Mouse (Mus musculus): ENCODE results near the gene Ipo4. TPM values are rescaled to one million over a fixed set of nuclear protein-coding genes. Genes with fewer than 3 reads are reported as not detected.
A peak's percentile ranks its signal among the peaks of the same experiment; 100 is the strongest.

Gene Ipo4
- total and polyA plus RNA-seq, 2 experiments from 2014 or later = 104 to 122 TPM

GRCm38 (mm10) chr14:55671833-55672740, 36.3 kb upstream of the Ipo4 start, which contains the start of the genes Gmpr2 and Nedd8:
Gene Gmpr2 (plus strand): TSS chr14:55671941.
Gene Nedd8 (minus strand): TSS chr14:55672124.
- Histone ChIP-seq H3K4me3 (ENCODE audit: low read depth, low read length) (peak within 1 kb of the TSS; percentile 58), H3K4me2 (ENCODE audit: low read depth, low read length, poor library complexity, severe bottlenecking) (peak within 1 kb of the TSS; percentile 81), H3K9me3 (ENCODE audit: low read length) (no peaks in the 10 kb centered on the region), H3K36me3 (ENCODE audit: insufficient read depth, low read length) (peaks cover 13% of the 10 kb centered on the region; the same call in 1 of the 2 replicates), H3K4me1 (ENCODE audit: insufficient read depth, low read length) (no peaks in the 10 kb centered on the region; the same call in 1 of the 2 replicates), H3K27me3 (ENCODE audit: insufficient read depth, low read length) (no peaks in the 10 kb centered on the region), H3K9ac (replicated peaks; ENCODE audit: low read length, poor library complexity, severe bottlenecking) (peak within 1 kb of the TSS; percentile 90), H3K27ac (ENCODE audit: low read depth, low read length) (peak within 1 kb of the TSS; percentile 94)
- ATAC-seq (ENCODE audit: low FRiP score) (peak; percentile 95), DNase-seq (ENCODE audit: low spot score) (peak; percentile 98)
- 1% methylated on average over 38 of the region's 38 CpGs for WGBS
- TF ChIP-seq CTCF (IDR thresholded peaks at IDR 0.05) = no peak

GRCm38 (mm10) chr14:55671486-55671832, 35.7 kb upstream of the Ipo4 start:
- ATAC-seq (ENCODE audit: low FRiP score) (peak; percentile 61), DNase-seq (ENCODE audit: low spot score) (peak; percentile 53)
- 0% methylated on average over 12 of the region's 12 CpGs for WGBS
- Histone ChIP-seq H3K4me3 (ENCODE audit: low read depth, low read length) (peak overlapping the region; percentile 58), H3K4me1 (ENCODE audit: insufficient read depth, low read length) (no peaks in the 10 kb centered on the region; the same call in 1 of the 2 replicates), H3K36me3 (ENCODE audit: insufficient read depth, low read length) (peaks cover 11% of the 10 kb centered on the region; the same call in 1 of the 2 replicates), H3K9ac (replicated peaks; ENCODE audit: low read length, poor library complexity, severe bottlenecking) (peak overlapping the region; percentile 90), H3K9me3 (ENCODE audit: low read length) (no peaks in the 10 kb centered on the region), H3K27me3 (ENCODE audit: insufficient read depth, low read length) (no peaks in the 10 kb centered on the region), H3K27ac (ENCODE audit: low read depth, low read length) (peak overlapping the region; percentile 94), H3K4me2 (ENCODE audit: low read depth, low read length, poor library complexity, severe bottlenecking) (peak overlapping the region; percentile 81)
- peak; percentile 24 for TF ChIP-seq CTCF (IDR thresholded peaks at IDR 0.05)

GRCm38 (mm10) chr14:55660636-55661035, 24.9 kb upstream of the Ipo4 start:
- H3K27ac ChIP-seq (ENCODE audit: low read depth, low read length) = no peak overlapping the region
- no peaks in the 10 kb centered on the region for H3K9me3 ChIP-seq (ENCODE audit: low read length)
- no peaks in the 10 kb centered on the region for H3K4me1 ChIP-seq (ENCODE audit: insufficient read depth, low read length)
- ATAC-seq (ENCODE audit: low FRiP score) = no peak
- H3K36me3 ChIP-seq (ENCODE audit: insufficient read depth, low read length) = peaks cover 17% of the 10 kb centered on the region; the same call in 1 of the 2 replicates
- TF ChIP-seq CTCF (IDR thresholded peaks at IDR 0.05) = no peak
- WGBS = 32% methylated on average over 2 of the region's 2 CpGs
- peak overlapping the region; percentile 67 for H3K4me2 ChIP-seq (ENCODE audit: low read depth, low read length, poor library complexity, severe bottlenecking)
- peak overlapping the region; percentile 66; the same call in 1 of the 2 replicates for H3K4me3 ChIP-seq (ENCODE audit: low read depth, low read length)
- no peak for DNase-seq (ENCODE audit: low spot score)
- H3K27me3 ChIP-seq (ENCODE audit: insufficient read depth, low read length) = no peaks in the 10 kb centered on the region
- no peak overlapping the region for H3K9ac ChIP-seq (replicated peaks; ENCODE audit: low read length, poor library complexity, severe bottlenecking)

- Histone ChIP-seq H3K9ac (replicated peaks; ENCODE audit: low read length, poor library complexity, severe bottlenecking) (peak within 1 kb of the TSS; percentile 74), H3K4me1 (ENCODE audit: insufficient read depth, low read length) (no peaks in the 10 kb centered on the region), H3K4me2 (ENCODE audit: low read depth, low read length, poor library complexity, severe bottlenecking) (peak within 1 kb of the TSS; percentile 67), H3K9me3 (ENCODE audit: low read length) (no peaks in the 10 kb centered on the region), H3K36me3 (ENCODE audit: insufficient read depth, low read length) (peaks cover 17% of the 10 kb centered on the region; the same call in 1 of the 2 replicates), H3K4me3 (ENCODE audit: low read depth, low read length) (peak within 1 kb of the TSS; percentile 66), H3K27me3 (ENCODE audit: insufficient read depth, low read length) (no peaks in the 10 kb centered on the region), H3K27ac (ENCODE audit: low read depth, low read length) (peak within 1 kb of the TSS; percentile 80)
- WGBS = under 1% methylated on average over 39 of the region's 39 CpGs
- peak; percentile 72 for TF ChIP-seq CTCF (IDR thresholded peaks at IDR 0.05)
- DNase-seq (ENCODE audit: low spot score) = peak; percentile 95
- ATAC-seq (ENCODE audit: low FRiP score) = peak; percentile 94
Measured at GRCm38 (mm10) chr14:55659960-55660573, 24.3 kb upstream of the Ipo4 start, which contains the start of gene Mdp1. Gene Mdp1 (minus strand): TSS chr14:55660508.

GRCm38 (mm10) chr14:55658011-55658410, 22.3 kb upstream of the Ipo4 start:
- no peak overlapping the region for H3K4me2 ChIP-seq (ENCODE audit: low read depth, low read length, poor library complexity, severe bottlenecking)
- H3K27me3 ChIP-seq (ENCODE audit: insufficient read depth, low read length) = no peaks in the 10 kb centered on the region

More at GRCm38 (mm10) chr14:55658011-55658410, 22.3 kb upstream of the Ipo4 start:
- WGBS = 94% methylated on average over 5 of the region's 5 CpGs
- no peak for ATAC-seq (ENCODE audit: low FRiP score)
- Histone ChIP-seq H3K27ac (ENCODE audit: low read depth, low read length) (no peak overlapping the region), H3K4me3 (ENCODE audit: low read depth, low read length) (no peak overlapping the region), H3K4me1 (ENCODE audit: insufficient read depth, low read length) (no peaks in the 10 kb centered on the region), H3K9me3 (ENCODE audit: low read length) (no peaks in the 10 kb centered on the region), H3K36me3 (ENCODE audit: insufficient read depth, low read length) (peaks cover 14% of the 10 kb centered on the region; the same call in 1 of the 2 replicates), H3K9ac (replicated peaks; ENCODE audit: low read length, poor library complexity, severe bottlenecking) (no peak overlapping the region)
- no peak for TF ChIP-seq CTCF (IDR thresholded peaks at IDR 0.05)
- no peak for DNase-seq (ENCODE audit: low spot score)
